Mouse (Mus musculus) T-helper 1 cell (primary cell): ENCODE data around the gene Speer4d.
"Not testable (repeated sequence)": the region's sequence is repeated elsewhere in the genome, so short reads cannot be mapped to it uniquely, and the experiment has no call there.

Experiments
- in situ Hi-C: fragments of 300-600 bp; cut with MboI, MseI; formaldehyde crosslinking; loops from one replicate; pipeline ENCODE4 v1.15.1; 2025; ENCODE audit warnings: high pct_unique_total_duplicates

Gene Speer4d

DNA sequence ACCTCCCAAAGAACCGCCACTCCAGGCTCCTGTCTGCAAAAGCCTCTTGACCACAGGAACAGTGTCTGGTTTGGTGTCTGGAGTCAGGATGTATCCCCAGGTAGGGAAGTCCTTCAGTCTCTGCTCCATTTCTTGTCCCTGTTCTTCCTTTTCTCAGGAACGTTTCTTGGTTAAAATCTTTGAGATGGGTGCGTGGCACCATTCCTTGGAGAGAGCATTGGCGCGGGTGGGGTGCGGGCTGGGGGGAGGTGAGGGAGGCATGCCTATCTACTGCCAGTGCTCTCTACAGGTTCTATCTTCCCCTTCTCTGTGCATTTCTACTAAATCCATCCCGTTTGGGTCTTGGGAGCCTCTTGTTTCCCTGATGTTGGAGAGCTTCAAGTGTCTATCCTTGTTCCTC, 45.0 kb downstream of the Speer4d start:
- in situ Hi-C loops: not testable (repeated sequence)

DNA sequence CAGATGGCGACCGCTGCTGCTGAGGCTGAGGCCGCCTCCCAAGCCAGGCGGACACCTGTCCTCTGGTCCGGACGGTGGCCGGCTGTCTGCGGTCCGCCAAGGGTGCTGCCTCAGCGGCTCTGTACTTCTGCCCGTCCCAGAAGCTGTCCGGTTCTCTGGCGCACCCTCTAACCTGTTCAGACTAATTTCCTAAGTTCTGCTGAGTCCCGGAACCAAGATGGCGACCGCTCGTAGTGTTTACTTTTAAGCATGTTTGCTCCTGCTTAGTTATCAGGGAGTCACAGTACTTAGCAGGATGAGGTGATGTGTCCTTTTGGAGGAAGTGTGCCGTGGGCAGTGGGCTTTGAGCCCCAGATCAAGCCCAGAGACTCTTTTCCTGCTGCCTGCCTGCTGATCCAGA, 51.9 kb downstream of the Speer4d start:
- in situ Hi-C loops: loop anchor here (10.0 kb wide), 1 partner anchor 616 kb away; no protein-coding TSS in a partner anchor
